Mouse (Mus musculus) intestine, postnatal 0 days (tissue): ENCODE measurements around the gene Rhog. TPM values are rescaled to one million over a fixed set of nuclear protein-coding genes. Genes with fewer than 3 reads are reported as not detected.

Source experiments
- ATAC-seq: fragments of 200-750 bp; cut with Nextera tagmentation; 2 replicates; pipeline ENCODE4 v1.8.0; 2017; ENCODE audit warnings: mild to moderate bottlenecking, moderate TSS enrichment, moderate library complexity
- H3K27ac ChIP-seq: fragments of 300-500 bp; sonication (generic); 2 replicates; pipeline ENCODE4 v1.5.1; 2014; ENCODE audit warnings: mild to moderate bottlenecking, low read depth, low read length, moderate library complexity
- H3K27me3 ChIP-seq: fragments of 300-500 bp; sonication (generic); replicated peaks from 2 replicates; pipeline ENCODE4 v1.6.1; 2014; ENCODE audit warnings: low read length, mixed read lengths; ENCODE audit not compliant: control insufficient read depth, insufficient read depth
- H3K36me3 ChIP-seq: fragments of 300-500 bp; sonication (generic); 2 replicates; pipeline ENCODE4 v1.6.1; 2014; ENCODE audit warnings: mild to moderate bottlenecking, moderate library complexity; ENCODE audit not compliant: control insufficient read depth, insufficient read depth
- H3K4me1 ChIP-seq: fragments of 300-500 bp; sonication (generic); replicated peaks from 2 replicates; pipeline ENCODE4 v1.6.1; 2014; ENCODE audit warnings: antibody characterized with exemption, low read length, mixed read lengths; ENCODE audit not compliant: control insufficient read depth, insufficient read depth
- H3K4me2 ChIP-seq: fragments of 300-500 bp; sonication (generic); replicated peaks from 2 replicates; pipeline ENCODE4 v1.6.1; 2014; ENCODE audit warnings: low read depth, mild to moderate bottlenecking, moderate library complexity
- H3K4me3 ChIP-seq: fragments of 300-500 bp; sonication (generic); 2 replicates; pipeline ENCODE4 v1.5.1; 2014; ENCODE audit warnings: low read depth, low read length
- H3K9ac ChIP-seq: fragments of 300-500 bp; sonication (generic); 2 replicates; pipeline ENCODE4 v1.6.1; 2014; ENCODE audit warnings: mild to moderate bottlenecking, low read depth, low read length
- H3K9me3 ChIP-seq: fragments of 300-500 bp; sonication (generic); 2 replicates; pipeline ENCODE4 v1.6.1; 2016; ENCODE audit warnings: mixed run types; ENCODE audit not compliant: control insufficient read depth
- CTCF ChIP-seq: sonication (generic); IDR thresholded peaks from 2 replicates; pipeline ENCODE4 v1.5.1; 2016; ENCODE audit warnings: low read depth, mild to moderate bottlenecking, control low read depth, antibody characterized with exemption, moderate library complexity
- WGBS: fragments of 180-500 bp; shearing (Covaris S2); extraction: QIAGEN DNeasy Blood & Tissue Kit; methylation state at CpG from one replicate; pipeline ENCODE4 v1.1.7; 2014; 5-methylcytosine and 5-hydroxymethylcytosine counted together
- polyA plus RNA-seq: library from polyadenylated mRNA; unstranded; fragments of >200 nt; fragmentation: Nextera tagmentation; extraction: Ambion mirVana; gene quantifications from 2 replicates; pipeline ENCODE4 v1.2.1, GENCODE M21; 2015

Gene Rhog
- polyA plus RNA-seq, 1 experiment from 2014 or later = 74.2 TPM

DNA sequence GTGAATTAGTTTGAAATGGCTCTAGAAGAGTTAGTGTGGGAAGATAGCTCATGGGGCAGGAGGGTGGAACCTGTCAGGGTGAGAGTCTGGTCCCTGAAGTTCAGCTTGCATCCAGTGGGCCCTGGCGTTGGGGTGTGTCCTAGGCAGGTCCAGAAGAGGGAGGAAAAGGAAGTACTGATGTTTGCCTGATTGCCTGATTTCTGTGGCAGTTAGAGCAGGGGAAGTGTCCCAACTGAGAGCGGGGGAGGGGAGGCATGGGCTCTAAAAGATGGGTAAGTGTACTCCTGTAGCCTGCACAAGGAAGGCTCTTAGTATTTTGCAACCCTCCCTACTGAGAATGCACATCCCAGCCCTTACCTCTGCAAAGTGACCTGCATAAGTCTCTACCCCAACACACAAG lies 12.0 kb downstream of the Rhog start:
- Histone ChIP-seq H3K9me3 (no peaks in the 10 kb centered on the region), H3K4me2 (peak overlapping the region; percentile 47; the same call in 1 of the 2 replicates), H3K9ac (no peak overlapping the region), H3K4me3 (no peak overlapping the region), H3K36me3 (peaks cover 26% of the 10 kb centered on the region), H3K27ac (peak overlapping the region; percentile 84), H3K4me1 (peaks cover 47% of the 10 kb centered on the region), H3K27me3 (no peaks in the 10 kb centered on the region)
- 45% methylated on average over 2 of the region's 2 CpGs for WGBS
- TF ChIP-seq CTCF = no peak
- no peak for ATAC-seq

- Histone ChIP-seq H3K36me3 (peaks cover 35% of the 10 kb centered on the region), H3K9ac (no peak overlapping the region), H3K27me3 (no peaks in the 10 kb centered on the region), H3K27ac (peak overlapping the region; percentile 84; the same call in 1 of the 2 replicates), H3K9me3 (no peaks in the 10 kb centered on the region), H3K4me2 (no peak overlapping the region), H3K4me3 (no peak overlapping the region), H3K4me1 (peaks cover 38% of the 10 kb centered on the region)
- WGBS = 45% methylated on average over 3 of the region's 3 CpGs
- no peak for TF ChIP-seq CTCF
- no peak for ATAC-seq
These were observed 12.9 kb downstream of the Rhog start for GRCm38 (mm10) chr7:102242917-102243316.

DNA sequence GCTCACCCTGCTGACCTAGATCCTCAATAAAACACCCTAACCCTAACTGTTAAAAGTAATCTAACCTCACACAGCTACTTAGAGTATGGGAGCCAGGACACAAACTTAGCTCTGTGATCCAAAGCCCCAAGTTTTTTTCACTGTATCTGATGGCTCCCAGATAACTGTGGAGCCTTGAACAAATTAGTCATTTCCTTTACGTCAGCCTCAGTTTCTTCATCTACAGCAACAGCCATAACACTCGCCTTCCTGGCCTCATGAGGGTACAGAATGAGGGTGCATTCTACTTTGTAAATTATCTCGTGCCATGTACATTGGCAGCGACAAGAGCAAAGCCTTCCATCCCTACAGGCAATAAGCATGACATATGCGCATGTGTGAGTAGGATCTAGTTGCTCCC lies 13.5 kb downstream of the Rhog start:
- H3K36me3 ChIP-seq = peaks cover 39% of the 10 kb centered on the region
- H3K27me3 ChIP-seq = no peaks in the 10 kb centered on the region
- no peak overlapping the region for H3K4me2 ChIP-seq
- H3K9ac ChIP-seq = no peak overlapping the region
- no peak overlapping the region for H3K4me3 ChIP-seq
- TF ChIP-seq CTCF = no peak
- ATAC-seq = no peak
- H3K27ac ChIP-seq = no peak overlapping the region
- H3K9me3 ChIP-seq = no peaks in the 10 kb centered on the region
- H3K4me1 ChIP-seq = peaks cover 33% of the 10 kb centered on the region
- WGBS = 63% methylated on average over 5 of the region's 5 CpGs

GRCm38 (mm10) chr7:102239591-102239990 lies 16.3 kb downstream of the Rhog start:
- Histone ChIP-seq H3K4me3 (no peak overlapping the region), H3K4me2 (no peak overlapping the region), H3K27ac (no peak overlapping the region), H3K9me3 (no peaks in the 10 kb centered on the region), H3K36me3 (peaks cover 57% of the 10 kb centered on the region), H3K4me1 (peaks cover 10% of the 10 kb centered on the region), H3K9ac (no peak overlapping the region), H3K27me3 (no peaks in the 10 kb centered on the region)
- no peak for ATAC-seq
- TF ChIP-seq CTCF = no peak
- 90% methylated on average over 16 of the region's 16 CpGs for WGBS

- WGBS = 82% methylated on average over 8 of the region's 8 CpGs
- H3K4me1 ChIP-seq = peaks cover 7% of the 10 kb centered on the region; the same call in 1 of the 2 replicates
- ATAC-seq = no peak
- no peak for TF ChIP-seq CTCF
- H3K9ac ChIP-seq = no peak overlapping the region
- H3K4me2 ChIP-seq = no peak overlapping the region
- no peak overlapping the region for H3K27ac ChIP-seq
- H3K9me3 ChIP-seq = no peaks in the 10 kb centered on the region
- H3K36me3 ChIP-seq = peaks cover 53% of the 10 kb centered on the region
- no peak overlapping the region for H3K4me3 ChIP-seq
- no peaks in the 10 kb centered on the region for H3K27me3 ChIP-seq
These were observed 17.1 kb downstream of the Rhog start for GRCm38 (mm10) chr7:102238686-102239286.

DNA sequence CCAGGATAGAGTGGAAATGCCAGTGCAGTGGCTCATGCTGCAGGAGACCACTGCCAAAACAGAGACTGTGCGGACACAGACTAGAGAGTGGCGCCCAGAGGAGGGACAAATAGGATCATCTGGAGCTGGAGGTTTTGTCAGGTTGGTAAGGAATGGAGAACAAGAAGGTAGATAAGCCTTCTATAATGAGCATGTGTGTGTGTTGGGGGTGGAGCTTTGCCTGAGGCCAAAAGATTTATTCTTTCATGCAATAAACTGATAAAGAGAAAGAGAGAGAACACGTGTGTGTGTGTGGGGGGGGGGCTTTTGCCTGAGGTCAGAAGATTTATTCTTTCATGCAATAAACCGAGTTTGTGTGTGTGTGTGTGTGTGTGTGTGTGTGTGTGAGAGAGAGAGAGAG lies 22.8 kb downstream of the Rhog start:
- no peak for TF ChIP-seq CTCF
- no peak overlapping the region for H3K4me3 ChIP-seq
- H3K4me1 ChIP-seq = no peaks in the 10 kb centered on the region
- no peak overlapping the region for H3K27ac ChIP-seq
- no peak overlapping the region for H3K9ac ChIP-seq
- H3K27me3 ChIP-seq = no peaks in the 10 kb centered on the region
- no peak for ATAC-seq
- peaks cover 38% of the 10 kb centered on the region for H3K36me3 ChIP-seq
- H3K4me2 ChIP-seq = no peak overlapping the region
- 68% methylated on average over 4 of the region's 4 CpGs for WGBS
- H3K9me3 ChIP-seq = no peaks in the 10 kb centered on the region
